Mouse (Mus musculus): ENCODE data around the gene Cnnm3.

Cnnm3 gene

GRCm38 (mm10) chr1:36497312-36497711 is 14.4 kb upstream of the Cnnm3 start:
- DNase-seq (ENCODE audit: low spot score in 2 of 2), result no peak

DNA sequence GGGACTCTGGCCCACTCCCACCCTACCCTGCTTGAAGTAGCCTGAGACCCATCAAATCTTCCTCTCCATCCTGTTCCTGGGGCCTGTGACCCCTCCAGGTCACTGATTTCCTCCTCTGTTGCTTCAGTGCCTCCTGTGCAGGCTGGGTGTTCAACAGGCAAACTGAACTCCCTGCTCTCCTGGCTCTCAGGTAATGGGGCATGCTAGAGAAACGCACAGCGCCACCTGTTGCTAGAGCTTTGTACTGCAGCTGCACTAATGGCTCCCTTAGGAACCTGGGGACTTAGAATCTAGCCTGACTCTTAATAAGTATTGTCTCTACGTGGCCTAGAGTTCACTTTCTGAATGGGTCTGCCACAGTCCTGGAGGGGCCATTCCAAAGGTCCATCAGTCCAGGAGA is 10.4 kb upstream of the Cnnm3 start:
- DNase-seq (ENCODE audit: low spot score in 2 of 2), result peak; percentile 65 to 76

GRCm38 (mm10) chr1:36508238-36508637 is 3.4 kb upstream of the Cnnm3 start:
- no peak for DNase-seq (ENCODE audit: low spot score in 2 of 2)

GRCm38 (mm10) chr1:36512089-36512965 is 660 bp downstream of the Cnnm3 start:
- DNase-seq (ENCODE audit: low spot score in 2 of 2), result peak; percentile 25 to 33

- DNase-seq (ENCODE audit: low spot score in 2 of 2), result no peak
These were observed 1.3 kb downstream of the Cnnm3 start for GRCm38 (mm10) chr1:36512966-36513280.

DNA sequence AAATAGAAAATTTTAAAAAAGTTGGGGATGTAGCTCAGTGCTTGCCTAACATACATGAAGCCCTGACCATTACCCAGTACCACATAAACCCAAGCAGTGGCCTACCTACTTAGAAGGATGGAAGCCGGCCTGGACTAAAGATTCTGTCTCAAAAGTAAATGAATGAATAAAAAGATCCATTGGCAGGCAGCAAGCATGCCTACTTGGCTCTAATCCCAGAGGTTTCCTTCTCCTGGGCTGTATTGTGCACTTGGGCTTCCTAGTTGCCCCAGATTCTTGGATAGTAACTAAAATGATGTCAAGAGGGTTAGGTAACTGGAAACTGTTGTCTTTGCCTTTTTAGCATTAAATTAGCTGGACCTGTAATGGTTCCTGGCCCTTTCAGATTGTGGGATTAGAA is 1.6 kb downstream of the Cnnm3 start:
- no peak for DNase-seq (ENCODE audit: low spot score in 2 of 2)

GRCm38 (mm10) chr1:36513718-36514117 is 2.1 kb downstream of the Cnnm3 start:
- DNase-seq (ENCODE audit: low spot score in 2 of 2), result no peak

DNA sequence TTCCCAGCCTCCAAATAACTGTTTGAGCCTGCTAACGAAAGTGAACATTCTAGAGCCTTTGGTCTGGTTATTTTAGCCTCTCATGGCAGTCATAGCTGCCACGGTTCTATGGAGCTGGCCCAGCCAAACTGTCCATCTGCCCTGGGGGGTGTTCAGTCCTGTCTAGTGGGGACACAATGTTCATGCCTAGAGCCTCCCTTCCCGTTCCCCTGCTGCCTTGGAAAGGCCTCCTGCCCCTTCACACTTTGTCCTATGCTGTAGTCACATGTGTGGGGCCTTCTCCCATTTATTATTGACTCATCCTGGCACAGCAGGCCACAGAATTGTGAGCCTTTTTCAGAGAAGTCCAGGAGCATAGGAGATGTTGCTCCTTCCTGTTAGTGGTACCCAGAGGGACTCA is 6.6 kb downstream of the Cnnm3 start:
- DNase-seq (ENCODE audit: low spot score in 2 of 2), result no peak

DNA sequence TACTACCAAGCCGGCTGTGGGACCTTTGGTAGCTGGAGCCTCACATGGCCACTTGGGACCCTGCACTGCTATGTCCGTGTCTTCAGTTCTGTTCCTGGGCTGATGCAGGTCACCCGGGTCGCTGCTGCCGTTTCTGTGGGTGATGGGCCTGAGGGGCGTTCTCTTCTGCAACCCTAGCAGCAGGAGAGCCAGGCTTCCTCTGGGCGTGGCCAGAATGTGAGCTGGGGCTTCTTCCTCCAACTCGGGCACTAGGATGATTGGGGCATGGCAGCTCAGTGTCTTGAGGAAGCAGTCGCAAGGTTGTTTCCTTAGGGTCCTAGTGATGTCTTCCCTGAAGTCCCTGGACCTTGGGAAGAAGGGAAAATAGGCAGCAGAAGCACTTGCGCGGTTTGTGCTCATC is 8.0 kb downstream of the Cnnm3 start:
- DNase-seq (ENCODE audit: low spot score in 2 of 2), result no peak

GRCm38 (mm10) chr1:36522210-36522609 is 10.5 kb downstream of the Cnnm3 start:
- no peak for DNase-seq (ENCODE audit: low spot score in 2 of 2)

DNA sequence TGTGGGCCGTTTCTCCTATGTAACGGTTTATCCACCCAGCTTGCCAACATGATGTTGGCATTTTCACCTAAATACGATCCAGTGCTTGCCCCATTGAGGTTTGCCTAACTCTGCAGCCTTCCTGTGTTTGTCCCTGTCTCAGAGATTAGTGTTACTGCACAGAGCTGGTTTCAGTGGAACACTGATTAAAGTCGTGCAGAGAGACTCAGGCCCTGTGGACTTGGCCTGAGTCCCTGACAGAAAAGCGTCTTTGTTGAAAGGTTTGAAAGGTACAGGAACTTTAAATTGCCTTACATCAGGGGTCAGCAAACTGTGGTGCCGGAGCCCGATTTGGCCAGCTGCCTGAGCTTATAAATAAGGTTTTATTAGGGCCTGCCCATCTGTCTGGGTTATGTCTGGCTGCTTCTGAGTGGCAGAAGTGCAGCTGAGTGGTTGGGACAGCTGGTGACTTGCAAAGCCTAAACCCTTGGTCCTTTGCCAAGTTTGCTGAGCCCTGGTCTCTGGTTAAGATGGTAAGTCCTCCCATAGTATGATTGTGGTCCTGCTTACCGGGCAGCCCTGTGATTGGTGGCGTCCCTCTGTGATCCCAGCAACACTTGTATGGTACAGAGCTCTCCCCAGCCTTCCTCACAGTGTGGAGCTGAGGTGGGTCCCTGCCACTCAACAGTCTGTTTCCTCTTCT is 11.8 kb downstream of the Cnnm3 start:
- DNase-seq (ENCODE audit: low spot score in 2 of 2), result no peak

DNA sequence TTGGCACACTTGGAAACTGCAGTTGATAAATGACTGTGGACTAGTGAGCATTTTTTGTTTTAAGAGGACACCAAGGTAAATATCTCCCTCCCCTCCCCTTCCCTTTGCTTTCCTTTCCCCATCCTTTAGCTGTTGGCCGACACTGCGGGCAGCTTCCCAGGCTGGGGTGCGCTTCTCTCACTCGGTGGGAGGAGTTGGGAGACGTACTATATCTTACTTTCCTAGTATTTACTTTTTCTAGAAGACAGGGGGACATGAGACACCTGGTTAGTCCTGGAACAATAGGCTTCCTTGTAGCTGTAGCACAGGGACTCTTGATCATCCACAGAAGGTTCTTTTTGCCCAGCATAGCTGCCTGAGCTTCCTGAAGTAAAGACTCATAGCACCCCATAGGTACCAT is 12.4 kb downstream of the Cnnm3 start:
- no peak for DNase-seq (ENCODE audit: low spot score in 2 of 2)

DNA sequence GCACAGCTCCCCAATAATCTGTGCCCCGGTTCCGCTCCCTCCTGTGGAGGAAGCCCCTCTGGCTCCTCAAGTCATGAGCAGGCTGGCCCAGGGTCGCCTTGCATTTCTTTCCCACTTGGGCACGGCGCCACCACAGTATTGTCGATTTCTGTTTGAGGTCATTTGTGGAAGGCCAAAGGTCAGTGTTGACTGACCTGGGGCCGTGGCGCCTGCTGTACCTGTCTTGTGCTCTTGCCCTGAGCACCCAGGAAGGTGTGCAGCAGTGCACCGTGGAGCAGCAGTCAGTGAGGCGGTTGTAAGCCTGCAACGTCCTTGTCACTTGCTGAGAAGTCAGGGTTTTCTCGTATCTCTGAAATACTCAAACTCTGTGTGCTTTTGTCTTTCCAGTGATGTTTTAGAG is 14.1 kb downstream of the Cnnm3 start:
- DNase-seq (ENCODE audit: low spot score in 2 of 2), result no peak

GRCm38 (mm10) chr1:36526903-36527302 is 15.2 kb downstream of the Cnnm3 start:
- no peak for DNase-seq (ENCODE audit: low spot score in 2 of 2)

DNA sequence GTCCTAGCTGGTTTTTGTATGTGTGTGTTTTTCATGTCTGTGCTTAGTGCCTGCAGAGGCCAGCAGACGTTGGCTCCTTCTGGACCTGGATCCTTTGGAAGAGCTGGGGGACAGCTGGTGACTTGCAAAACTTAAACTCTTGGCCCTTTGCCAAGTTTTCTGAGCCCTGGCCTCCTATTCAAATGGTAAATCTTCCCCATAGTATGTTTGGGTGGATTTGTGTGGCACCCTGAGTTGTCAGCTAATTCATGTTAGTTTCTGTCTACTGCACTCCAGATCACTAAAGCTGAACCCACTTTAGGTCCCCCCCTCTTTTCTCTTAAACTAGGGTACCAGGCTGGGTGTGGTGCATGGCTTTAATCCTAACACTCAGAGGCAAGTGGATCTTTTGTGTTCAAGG is 16.7 kb downstream of the Cnnm3 start:
- no peak for DNase-seq (ENCODE audit: low spot score in 2 of 2)

GRCm38 (mm10) chr1:36529274-36529673 is 17.6 kb downstream of the Cnnm3 start:
- no peak for DNase-seq (ENCODE audit: low spot score in 2 of 2)

GRCm38 (mm10) chr1:36529875-36530274 is 18.2 kb downstream of the Cnnm3 start:
- DNase-seq (ENCODE audit: low spot score in 2 of 2), result no peak

- DNase-seq (ENCODE audit: low spot score in 2 of 2), result no peak
These were observed 18.8 kb downstream of the Cnnm3 start for GRCm38 (mm10) chr1:36530485-36530884.

DNA sequence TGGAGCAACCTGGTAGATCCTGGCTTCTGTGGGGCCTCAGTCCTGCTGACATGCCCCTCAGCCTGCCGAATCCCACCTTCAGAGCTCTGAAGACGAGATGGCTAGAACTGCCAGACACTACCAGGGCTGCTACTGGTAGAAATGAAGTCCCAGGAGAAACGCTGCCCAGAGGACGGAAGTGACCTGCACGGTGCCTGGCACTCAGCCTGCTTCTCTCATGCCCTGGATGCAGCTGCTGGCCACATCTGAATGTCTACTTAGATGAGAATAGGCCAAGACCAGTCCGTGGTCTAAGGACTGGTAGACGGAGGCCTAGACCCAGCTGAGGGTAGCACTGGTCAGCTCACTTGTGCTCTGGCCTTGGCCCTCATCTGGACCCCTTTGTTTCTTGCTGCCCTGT is 19.3 kb downstream of the Cnnm3 start:
- DNase-seq (ENCODE audit: low spot score in 2 of 2), result no peak

GRCm38 (mm10) chr1:36531461-36531860 is 19.8 kb downstream of the Cnnm3 start:
- no peak for DNase-seq (ENCODE audit: low spot score in 2 of 2)

DNA sequence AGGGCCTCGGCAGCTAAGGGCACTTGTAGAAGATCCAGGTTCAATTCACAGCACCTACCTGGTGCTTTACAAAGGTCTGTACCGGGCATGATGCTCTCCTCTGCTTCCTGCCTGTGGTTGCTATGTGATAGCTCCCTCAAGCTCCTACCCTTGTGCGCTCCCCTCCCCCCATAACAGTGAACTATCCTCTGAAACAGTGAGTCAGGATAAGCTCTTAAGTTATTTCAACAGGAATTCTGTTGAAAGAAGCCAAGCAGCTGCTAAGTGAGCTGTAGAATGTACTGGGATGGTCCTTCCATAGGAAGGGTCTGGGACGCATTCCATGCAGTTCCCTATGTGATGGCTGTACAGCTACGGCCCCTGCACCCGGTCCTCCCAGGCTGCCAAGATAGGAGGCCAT is 21.9 kb downstream of the Cnnm3 start:
- DNase-seq (ENCODE audit: low spot score in 2 of 2), result no peak

DNA sequence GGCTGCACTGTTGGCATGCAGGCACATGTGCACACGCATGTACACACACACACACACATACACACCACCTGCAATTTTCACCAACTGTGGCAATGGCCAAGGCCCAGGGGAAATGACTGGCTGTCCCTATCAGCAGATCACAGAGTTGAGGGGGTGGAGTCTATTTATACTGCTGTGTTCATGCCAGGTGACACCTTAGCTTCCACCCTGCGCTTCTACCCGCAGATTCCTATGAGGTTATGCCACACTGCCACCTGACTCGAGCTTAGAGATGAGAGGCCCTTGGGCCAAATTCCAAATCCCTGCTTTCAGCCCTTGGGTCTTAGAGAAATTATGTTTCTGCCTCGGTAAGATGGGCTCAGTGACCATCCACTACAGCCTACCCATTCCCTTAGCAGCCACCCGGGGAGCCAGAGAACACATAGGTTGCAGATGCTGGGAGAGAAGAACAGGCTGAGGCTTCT is 23.0 kb downstream of the Cnnm3 start:
- no peak for DNase-seq (ENCODE audit: low spot score in 2 of 2)
